Mouse (Mus musculus) thymus, postnatal 4 days (tissue): ENCODE results near the gene Rps6kc1.
A peak's percentile ranks its signal among the peaks of the same experiment; 100 is the strongest.
"Not testable (repeated sequence)": the region's sequence is repeated elsewhere in the genome, so short reads cannot be mapped to it uniquely, and the experiment has no call there.

Source experiments
- DNase-seq: peaks from one replicate; pipeline ENCODE4 v3.0.0; 2021

Gene Rps6kc1

DNA sequence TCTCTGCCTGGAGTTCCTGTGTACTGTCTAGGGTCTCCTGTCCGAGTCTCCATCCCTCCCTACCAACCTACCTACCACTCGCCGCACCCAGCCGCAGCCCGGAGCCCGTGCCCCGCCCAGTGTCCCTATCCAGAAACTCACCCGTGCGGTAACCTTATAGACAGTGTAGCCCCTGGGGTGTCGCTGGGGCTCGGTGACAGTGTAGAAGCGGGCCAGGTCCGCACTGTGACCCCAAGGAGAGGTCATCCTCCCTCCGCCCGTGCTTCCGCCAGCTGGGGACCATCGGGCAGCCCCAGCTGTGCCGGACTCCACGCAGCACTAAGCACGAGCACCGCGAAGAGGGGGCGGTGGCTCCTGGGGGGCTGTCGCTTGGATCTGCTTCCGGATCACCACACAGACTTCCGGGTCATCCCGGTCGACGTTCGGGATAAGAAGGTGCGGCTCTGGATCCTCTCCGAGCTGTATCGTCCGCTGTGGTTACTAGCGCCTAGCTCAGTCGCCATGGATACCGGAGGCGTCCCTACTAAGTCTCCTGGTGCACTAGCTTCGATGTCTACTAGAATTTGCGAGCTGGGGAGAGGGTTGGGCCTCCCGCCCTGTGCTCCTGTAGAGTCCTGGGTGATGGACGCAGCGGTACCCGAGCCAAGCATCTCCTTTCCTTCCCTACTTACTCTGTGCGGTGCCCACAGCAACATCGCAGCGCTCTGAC is at the start of gene Rps6kc1:
Gene Rps6kc1 (minus strand): TSS at position 356 of the 709 bp plus-strand sequence.
- peak; percentile 81 for DNase-seq

DNA sequence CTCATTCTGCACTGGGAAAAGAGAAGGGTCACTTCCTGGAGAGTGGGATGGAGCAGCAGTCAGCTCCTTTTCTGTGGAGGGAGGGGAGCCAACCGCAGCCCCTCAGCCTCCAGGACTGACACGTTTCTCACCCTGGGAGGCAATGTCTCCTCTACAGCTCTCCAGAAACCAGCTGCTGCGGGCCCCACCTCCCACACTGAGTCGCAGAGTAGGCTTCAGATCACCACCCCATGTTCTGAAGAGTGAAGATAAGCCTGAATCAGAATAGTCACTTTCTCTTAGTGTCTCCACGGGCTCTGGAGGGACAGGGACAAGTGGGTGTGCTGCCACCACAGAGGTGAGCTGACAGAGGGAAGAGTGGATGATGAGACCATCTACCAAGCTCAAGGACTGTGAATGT is 47.3 kb upstream of the Rps6kc1 start:
- no peak for DNase-seq

DNA sequence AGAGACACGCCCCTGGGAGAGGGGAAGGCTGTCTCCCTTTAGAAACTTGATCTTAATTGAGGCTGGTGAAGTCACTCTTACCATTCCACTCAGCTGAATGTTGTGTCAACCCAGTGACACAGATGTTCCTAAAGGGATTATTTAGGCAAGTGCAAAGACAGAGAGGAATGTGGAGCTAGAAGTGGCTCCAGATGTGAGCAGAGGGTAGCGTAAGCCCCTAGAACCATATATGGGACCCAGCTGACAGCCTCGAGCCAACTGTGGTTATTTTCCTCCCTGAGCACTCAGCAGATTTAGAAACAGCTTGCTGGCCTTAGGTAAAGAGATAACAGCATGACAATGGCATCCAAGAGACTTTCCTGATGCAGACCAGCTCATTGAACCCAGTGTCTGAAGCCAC is 41.4 kb upstream of the Rps6kc1 start:
- DNase-seq: no peak

DNA sequence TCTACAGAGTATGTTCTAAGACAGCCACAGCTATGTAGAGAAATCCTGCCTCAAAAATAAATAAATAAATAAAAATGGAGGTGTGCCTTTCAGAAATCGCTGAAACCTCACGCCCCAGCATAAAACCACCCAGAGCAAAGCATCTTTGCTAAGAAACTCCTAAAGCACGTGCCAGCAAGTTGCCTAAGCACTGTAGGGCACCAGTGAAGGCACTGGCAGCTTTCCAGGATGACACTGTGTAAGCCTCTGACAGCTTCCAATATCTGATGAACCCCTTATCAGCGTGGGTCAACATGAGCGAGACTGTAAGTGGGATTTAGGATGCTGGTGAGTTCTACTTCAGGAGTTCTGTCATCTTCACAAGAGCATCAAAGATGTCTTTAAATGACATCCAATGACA is 39.4 kb upstream of the Rps6kc1 start:
- DNase-seq: no peak

DNA sequence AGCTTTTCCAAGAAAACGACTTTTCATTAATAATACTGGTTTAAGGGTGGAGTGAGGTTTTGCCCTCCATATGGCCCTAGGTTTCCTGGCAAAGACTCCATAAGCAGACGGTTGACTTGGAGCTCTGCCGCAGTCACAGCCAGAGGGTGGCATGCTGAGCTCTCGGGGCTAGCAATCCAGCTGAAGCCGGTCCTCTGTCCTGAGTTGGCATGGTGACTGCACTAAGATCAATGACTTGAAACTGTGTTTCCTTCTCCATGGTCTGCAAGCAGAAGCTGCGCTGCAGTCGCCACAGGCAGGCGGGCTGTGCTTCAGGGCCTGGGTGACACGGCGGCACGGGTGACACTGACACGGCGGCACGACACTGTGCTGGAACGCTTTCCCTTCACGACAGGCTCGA is 37.3 kb upstream of the Rps6kc1 start:
- no peak for DNase-seq

GRCm38 (mm10) chr1:190948439-190948838 is 36.9 kb upstream of the Rps6kc1 start:
- DNase-seq: no peak

DNA sequence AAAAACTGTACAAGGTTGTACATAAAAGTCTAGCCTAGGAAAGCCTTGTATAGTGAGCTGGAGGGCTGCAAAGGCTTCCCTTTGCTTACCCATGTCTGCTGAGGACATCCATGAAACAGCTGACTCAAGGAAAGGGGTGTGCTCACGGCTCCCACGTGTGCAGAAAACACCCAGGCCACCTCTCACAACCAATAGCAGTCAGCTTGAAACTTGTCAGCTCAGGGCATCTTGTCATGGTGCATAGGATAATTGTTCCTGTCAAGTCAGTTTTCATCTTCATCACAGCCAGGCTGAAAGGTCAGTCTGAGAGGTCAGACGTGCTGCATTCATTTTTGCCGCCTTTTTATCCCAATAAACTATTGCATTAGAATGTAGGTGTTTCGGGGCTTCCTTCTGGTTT is 36.4 kb upstream of the Rps6kc1 start:
- no peak for DNase-seq

DNA sequence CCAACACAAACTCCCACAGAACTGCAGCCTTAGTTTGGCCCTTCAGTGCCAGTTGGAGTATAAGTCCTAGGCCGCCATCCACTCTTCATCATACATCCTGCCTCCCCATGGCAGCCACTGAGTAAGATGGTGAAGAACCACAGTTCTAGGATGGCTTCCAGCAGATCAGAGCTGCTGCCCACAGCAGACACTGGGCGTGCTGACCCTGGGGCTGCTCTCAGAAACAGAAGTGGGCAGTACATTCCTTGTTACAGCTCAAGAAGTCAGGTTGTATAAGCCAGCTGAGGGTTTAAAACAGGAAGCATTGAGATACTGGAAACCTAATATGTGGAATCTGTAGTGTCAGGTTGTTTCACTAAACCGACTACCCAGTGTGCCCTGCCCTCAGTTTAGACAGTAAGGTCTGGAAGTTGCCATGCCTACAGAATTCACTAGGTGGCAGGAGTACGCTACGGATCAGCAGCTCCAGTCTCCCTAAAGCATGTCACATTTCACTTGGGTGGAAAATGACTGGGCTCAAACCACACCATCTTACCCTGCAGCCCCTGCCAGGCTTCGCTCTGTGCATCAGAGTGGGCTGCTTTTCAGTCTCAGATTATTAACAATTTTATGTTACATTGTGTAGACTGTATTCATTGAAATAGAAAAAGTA is 32.7 kb upstream of the Rps6kc1 start:
- DNase-seq: peak; percentile 76

GRCm38 (mm10) chr1:190939803-190940202 is 28.2 kb upstream of the Rps6kc1 start:
- DNase-seq: no peak

- DNase-seq: no peak
Measured at GRCm38 (mm10) chr1:190930181-190930580, 18.6 kb upstream of the Rps6kc1 start.

DNA sequence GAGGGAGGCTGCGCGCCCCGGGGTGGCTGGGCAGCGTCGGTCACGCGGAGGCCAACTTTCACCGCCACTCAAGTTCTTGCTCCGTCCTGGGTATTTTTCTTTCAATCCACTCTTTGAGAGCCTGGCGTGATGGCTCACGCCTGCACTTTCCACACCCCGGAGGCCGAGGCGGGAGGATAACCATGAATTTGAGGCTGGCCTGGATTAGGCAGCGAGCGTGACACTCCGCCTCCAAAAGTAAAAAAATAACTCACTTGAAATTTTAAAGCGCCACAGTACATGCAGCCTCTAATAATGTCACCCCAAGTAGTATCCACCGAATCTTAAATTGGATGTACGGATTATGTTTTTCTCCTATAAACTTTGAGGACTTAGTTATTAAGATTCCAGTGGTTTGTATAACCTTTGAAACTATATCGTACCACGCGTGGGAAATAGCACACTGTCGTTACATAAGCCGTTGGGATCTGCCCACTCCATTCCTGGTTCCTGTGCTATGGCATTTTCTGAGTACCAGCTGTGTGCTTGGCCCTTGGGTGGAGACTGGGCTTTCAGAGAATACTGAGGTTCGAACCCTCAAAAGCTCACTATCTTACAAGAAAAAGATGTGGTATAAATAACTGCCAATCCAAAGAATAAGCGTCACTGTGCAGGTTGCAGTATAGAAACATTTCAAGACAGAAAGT is 17.6 kb upstream of the Rps6kc1 start:
- DNase-seq: no peak

GRCm38 (mm10) chr1:190928370-190929009 is 16.9 kb upstream of the Rps6kc1 start:
- peak; percentile 98 for DNase-seq

- no peak for DNase-seq
Measured at GRCm38 (mm10) chr1:190927751-190928369, 16.3 kb upstream of the Rps6kc1 start.

DNA sequence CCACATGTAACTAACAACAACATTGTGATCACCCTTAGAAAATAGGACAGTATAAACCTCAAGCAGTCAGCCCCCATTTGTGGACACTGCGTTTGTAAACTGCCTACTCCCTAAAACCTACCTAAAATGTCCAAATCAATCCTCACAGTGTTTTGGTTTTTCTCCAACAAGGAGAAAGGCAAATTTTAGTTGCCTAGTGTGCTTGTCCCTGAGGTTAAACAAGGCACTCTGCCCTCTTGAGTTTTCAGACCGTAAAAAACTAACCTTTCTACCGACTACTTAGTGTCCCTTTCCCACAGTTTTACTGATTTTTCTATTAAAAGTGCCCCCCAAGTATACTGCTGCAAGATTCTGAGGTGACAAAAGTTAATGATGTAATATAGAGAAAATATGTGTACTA is 15.7 kb upstream of the Rps6kc1 start:
- no peak for DNase-seq

DNA sequence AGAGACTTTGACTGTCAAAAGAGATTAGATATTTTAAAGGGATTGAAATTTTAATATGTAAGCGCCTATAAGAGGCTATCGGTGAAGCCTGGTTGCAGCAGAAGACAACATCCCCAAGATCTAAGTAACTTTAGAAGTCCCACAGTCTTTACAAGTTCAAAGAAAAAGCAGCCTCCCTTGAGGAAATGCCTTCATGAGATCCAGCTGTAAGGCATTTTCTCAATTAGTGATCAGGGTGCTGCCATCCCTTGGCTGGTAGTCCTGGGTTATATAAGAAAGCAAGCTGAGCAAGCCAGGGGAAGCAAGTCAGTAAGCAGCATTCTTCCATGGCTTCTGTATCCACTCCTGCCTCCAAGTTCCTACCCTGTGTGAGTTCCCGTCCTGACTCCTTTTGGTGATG is 13.2 kb upstream of the Rps6kc1 start, which contains the start of gene Angel2:
Gene Angel2 (plus strand): TSS at position 301 of the 400 bp plus-strand sequence.
- not testable (repeated sequence) for DNase-seq

- DNase-seq: no peak
Measured at GRCm38 (mm10) chr1:190919725-190920469, 8.3 kb upstream of the Rps6kc1 start.

DNA sequence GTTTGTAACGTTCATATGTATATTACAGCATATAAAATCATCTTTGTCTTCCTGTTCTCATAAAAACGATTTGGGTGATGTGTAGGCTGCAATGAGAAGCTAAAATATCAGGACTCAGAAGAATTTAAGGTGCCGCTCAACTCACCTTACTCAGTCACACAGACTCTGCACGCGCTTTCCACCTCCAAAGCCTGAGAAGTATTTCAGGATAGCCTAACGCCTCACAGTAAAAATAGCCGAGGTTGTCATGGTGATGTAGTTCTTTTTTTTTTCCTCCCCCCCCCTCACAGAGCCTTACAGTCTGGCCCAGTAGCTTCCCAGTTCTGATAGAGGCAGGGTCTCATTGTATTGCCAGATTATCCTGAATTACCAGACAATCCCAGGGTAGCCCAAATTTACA is 7.4 kb upstream of the Rps6kc1 start:
- DNase-seq: no peak

DNA sequence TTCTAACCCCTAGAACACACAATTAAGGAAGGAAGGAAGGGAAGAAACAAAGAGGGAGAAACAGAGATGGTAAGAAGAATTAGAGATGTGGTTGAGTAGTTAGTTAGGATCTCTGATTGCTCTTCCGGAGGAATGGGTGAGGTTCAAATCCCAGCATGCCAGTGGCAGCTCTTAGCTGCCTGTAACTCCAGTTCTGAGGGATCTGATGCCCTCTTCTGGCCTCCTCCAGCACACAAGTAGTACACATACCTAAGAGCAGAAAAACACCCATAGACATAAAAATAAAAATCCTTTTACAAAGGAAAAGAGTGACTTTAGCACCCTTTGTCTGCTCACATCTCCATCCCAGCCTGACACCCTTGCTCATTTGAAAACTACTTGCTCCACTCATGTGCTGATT is 1.1 kb upstream of the Rps6kc1 start:
- no peak for DNase-seq

GRCm38 (mm10) chr1:190910836-190911235 is 734 bp downstream of the Rps6kc1 start:
- DNase-seq: no peak

DNA sequence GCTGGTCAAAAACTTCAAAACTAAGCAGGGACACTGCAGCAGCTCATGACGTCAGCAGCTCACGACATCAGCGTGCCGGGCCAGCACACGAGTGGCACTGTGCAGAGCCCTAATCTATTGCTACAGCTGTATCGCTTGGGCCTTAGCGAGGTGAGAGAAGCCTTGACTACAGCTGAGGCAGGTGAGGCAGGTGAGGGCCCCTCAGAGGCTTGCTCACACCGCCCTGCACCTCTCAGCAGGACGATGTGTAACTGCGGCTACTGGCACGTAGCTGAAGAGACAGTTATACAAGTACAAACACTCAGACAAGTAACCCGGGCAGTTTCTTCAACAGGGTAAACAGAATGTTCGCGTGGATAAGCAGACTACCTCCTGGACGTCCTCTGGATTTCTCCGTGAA is 6.9 kb downstream of the Rps6kc1 start:
- DNase-seq: no peak

- DNase-seq: no peak
Measured at GRCm38 (mm10) chr1:190904136-190904535, 7.4 kb downstream of the Rps6kc1 start.

- DNase-seq: no peak
Measured at GRCm38 (mm10) chr1:190901082-190901481, 10.5 kb downstream of the Rps6kc1 start.
